Mouse (Mus musculus) limb, embryonic 11.5 days (tissue): Measurements from ENCODE around the gene Tap1. TPM values are rescaled to one million over a fixed set of nuclear protein-coding genes. Genes with fewer than 3 reads are reported as not detected.
"Not testable (repeated sequence)": the region's sequence is repeated elsewhere in the genome, so short reads cannot be mapped to it uniquely, and the experiment has no call there.

ENCODE experiments used
- ATAC-seq: fragments of 200-750 bp; cut with Nextera tagmentation; 2 replicates; pipeline ENCODE4 v1.8.0; 2017; ENCODE audit warnings: low read depth; ENCODE audit not compliant: insufficient number of reproducible peaks, low FRiP score, low TSS enrichment
- DNase-seq: peaks from one replicate; pipeline ENCODE4 v3.0.0-alpha.2; 2015; ENCODE audit warnings: low spot score
- H3K27ac ChIP-seq: fragments of 300-500 bp; sonication (generic); replicated peaks from 2 replicates; pipeline ENCODE4 v1.5.1; 2014; ENCODE audit warnings: low read depth, mild to moderate bottlenecking, low read length
- H3K27me3 ChIP-seq: fragments of 300-500 bp; sonication (generic); 2 replicates; pipeline ENCODE4 v1.6.1; 2014; ENCODE audit warnings: mild to moderate bottlenecking, low read length, mixed read lengths; ENCODE audit not compliant: control insufficient read depth, insufficient read depth
- H3K36me3 ChIP-seq: fragments of 300-500 bp; sonication (generic); 2 replicates; pipeline ENCODE4 v1.6.1; 2014; ENCODE audit warnings: mild to moderate bottlenecking, low read length, moderate library complexity, mixed read lengths; ENCODE audit not compliant: control insufficient read depth, insufficient read depth
- H3K4me1 ChIP-seq: fragments of 300-500 bp; sonication (generic); 2 replicates; pipeline ENCODE4 v1.6.1; 2014; ENCODE audit warnings: low read length, mixed read lengths; ENCODE audit not compliant: control insufficient read depth, insufficient read depth
- H3K4me2 ChIP-seq: fragments of 300-500 bp; sonication (generic); 2 replicates; pipeline ENCODE4 v1.6.1; 2014; ENCODE audit warnings: low read depth, mild to moderate bottlenecking, moderate library complexity; ENCODE audit not compliant: severe bottlenecking
- H3K4me3 ChIP-seq: fragments of 300-500 bp; sonication (generic); 2 replicates; pipeline ENCODE4 v1.5.1; 2014; ENCODE audit warnings: low read depth, low read length
- H3K9ac ChIP-seq: fragments of 300-500 bp; sonication (generic); 2 replicates; pipeline ENCODE4 v1.6.1; 2014; ENCODE audit warnings: mild to moderate bottlenecking, low read length
- H3K9me3 ChIP-seq: fragments of 300-500 bp; sonication (generic); 2 replicates; pipeline ENCODE4 v1.6.1; 2016; ENCODE audit warnings: low read length; ENCODE audit not compliant: control insufficient read depth
- WGBS: fragments of 180-500 bp; shearing (Covaris S2); extraction: QIAGEN DNeasy Blood & Tissue Kit; methylation state at CpG from one replicate; pipeline ENCODE4 v1.1.7; 2014; 5-methylcytosine and 5-hydroxymethylcytosine counted together
- polyA plus RNA-seq: library from polyadenylated mRNA; unstranded; fragments of >200 nt; fragmentation: Nextera tagmentation; extraction: Ambion mirVana; gene quantifications from 2 replicates; pipeline ENCODE4 v1.2.1, GENCODE M21; 2014

The Tap1 gene
- polyA plus RNA-seq, 1 experiment from 2014 or later: 2.4 TPM

GRCm38 (mm10) chr17:34218675-34219074, 31.3 kb downstream of the Tap1 start:
- H3K9ac ChIP-seq: no peak overlapping the region
- no peak for ATAC-seq
- H3K27ac ChIP-seq: no peak overlapping the region
- no peaks in the 10 kb centered on the region for H3K36me3 ChIP-seq
- H3K4me2 ChIP-seq: no peak overlapping the region
- no peak for DNase-seq
- H3K4me1 ChIP-seq: no peaks in the 10 kb centered on the region
- 88% methylated on average over 11 of the region's 11 CpGs for WGBS
- peaks cover 9% of the 10 kb centered on the region for H3K27me3 ChIP-seq
- H3K4me3 ChIP-seq: no peak overlapping the region
- no peaks in the 10 kb centered on the region for H3K9me3 ChIP-seq

GRCm38 (mm10) chr17:34219096-34219495, 31.7 kb downstream of the Tap1 start:
- H3K27ac ChIP-seq, H3K27me3 ChIP-seq, H3K4me3 ChIP-seq, H3K9ac ChIP-seq, H3K36me3 ChIP-seq, H3K9me3 ChIP-seq, ATAC-seq, H3K4me2 ChIP-seq, H3K4me1 ChIP-seq, DNase-seq: not testable (repeated sequence)
- WGBS: 87% methylated on average over 8 of the region's 11 CpGs

- not testable (repeated sequence) for H3K27ac ChIP-seq, H3K4me2 ChIP-seq, H3K4me1 ChIP-seq, ATAC-seq, H3K9ac ChIP-seq, H3K27me3 ChIP-seq, DNase-seq, H3K36me3 ChIP-seq, H3K9me3 ChIP-seq, H3K4me3 ChIP-seq
- 87% methylated on average over 3 of the region's 7 CpGs for WGBS
Measured at GRCm38 (mm10) chr17:34219801-34220200, 32.4 kb downstream of the Tap1 start.

GRCm38 (mm10) chr17:34220401-34220800, 33.0 kb downstream of the Tap1 start:
- H3K27ac ChIP-seq, H3K4me3 ChIP-seq, H3K27me3 ChIP-seq, ATAC-seq, H3K36me3 ChIP-seq, H3K9me3 ChIP-seq, H3K9ac ChIP-seq, H3K4me2 ChIP-seq, H3K4me1 ChIP-seq, DNase-seq: not testable (repeated sequence)
- no CpG with 5 or more reads among the region's 16 CpGs for WGBS

- no peaks in the 10 kb centered on the region for H3K27me3 ChIP-seq
- no peaks in the 10 kb centered on the region; the same call in 1 of the 2 replicates for H3K9me3 ChIP-seq
- no peak for DNase-seq
- no peak for ATAC-seq
- no peaks in the 10 kb centered on the region for H3K36me3 ChIP-seq
- WGBS: 94% methylated on average over 3 of the region's 3 CpGs
- no peak overlapping the region for H3K4me2 ChIP-seq
- H3K9ac ChIP-seq: no peak overlapping the region
- no peak overlapping the region for H3K27ac ChIP-seq
- H3K4me1 ChIP-seq: no peaks in the 10 kb centered on the region
- H3K4me3 ChIP-seq: no peak overlapping the region
Measured at GRCm38 (mm10) chr17:34224816-34225215, 37.5 kb downstream of the Tap1 start.

- Histone ChIP-seq H3K4me1 (no peaks in the 10 kb centered on the region), H3K4me3 (no peak overlapping the region), H3K36me3 (no peaks in the 10 kb centered on the region), H3K4me2 (no peak overlapping the region), H3K27me3 (no peaks in the 10 kb centered on the region), H3K9ac (no peak overlapping the region), H3K27ac (no peak overlapping the region), H3K9me3 (no peaks in the 10 kb centered on the region; the same call in 1 of the 2 replicates)
- no peak for ATAC-seq
- 94% methylated on average over 8 of the region's 8 CpGs for WGBS
- no peak for DNase-seq
Measured at GRCm38 (mm10) chr17:34225426-34225825, 38.1 kb downstream of the Tap1 start.

- not testable (repeated sequence) for H3K9me3 ChIP-seq, DNase-seq, ATAC-seq, H3K27ac ChIP-seq, H3K27me3 ChIP-seq, H3K9ac ChIP-seq, H3K4me2 ChIP-seq, H3K4me1 ChIP-seq, H3K4me3 ChIP-seq, H3K36me3 ChIP-seq
- WGBS: 98% methylated on average over 13 of the region's 23 CpGs
Measured at GRCm38 (mm10) chr17:34225911-34226310, 38.6 kb downstream of the Tap1 start.

- H3K36me3 ChIP-seq, H3K4me3 ChIP-seq, DNase-seq, H3K27me3 ChIP-seq, H3K27ac ChIP-seq, H3K4me1 ChIP-seq, H3K4me2 ChIP-seq, ATAC-seq, H3K9me3 ChIP-seq, H3K9ac ChIP-seq: not testable (repeated sequence)
- WGBS: 70% methylated on average over 4 of the region's 9 CpGs
Measured at GRCm38 (mm10) chr17:34230971-34231370, 43.6 kb downstream of the Tap1 start.

GRCm38 (mm10) chr17:34232021-34232420, 44.7 kb downstream of the Tap1 start:
- not testable (repeated sequence) for H3K36me3 ChIP-seq, H3K9ac ChIP-seq, H3K9me3 ChIP-seq, H3K4me1 ChIP-seq, ATAC-seq, H3K27me3 ChIP-seq, H3K27ac ChIP-seq, H3K4me3 ChIP-seq, H3K4me2 ChIP-seq, DNase-seq
- WGBS: 94% methylated on average over 4 of the region's 7 CpGs
